Mouse (Mus musculus) E14TG2a.4 (cell line): Measurements from ENCODE around the gene Trafd1.

ENCODE experiments used
- CTCF ChIP-seq: conservative IDR thresholded peaks from 2 replicates; pipeline ENCODE4 v1.5.1; 2014; ENCODE audit warnings: low read length
- POU5F1 ChIP-seq: IDR thresholded peaks from 2 replicates; pipeline ENCODE4 v1.6.1; 2014; ENCODE audit warnings: low read length, borderline replicate concordance

GRCm38 (mm10) chr5:121383857-121384756 lies 1.3 kb downstream of the Trafd1 start:
- TF ChIP-seq CTCF: no peak
- no peak for TF ChIP-seq POU5F1
